Mouse (Mus musculus) heart, embryonic 11.5 days (tissue): ENCODE data around the gene Psma5. TPM values are rescaled to one million over a fixed set of nuclear protein-coding genes. Genes with fewer than 3 reads are reported as not detected.

Experiments
- ATAC-seq: fragments of 200-750 bp; cut with Nextera tagmentation; replicated peaks from 2 replicates; pipeline ENCODE4 v1.8.0; 2017; ENCODE audit warnings: moderate library complexity; ENCODE audit not compliant: insufficient number of reproducible peaks, low FRiP score, low TSS enrichment
- H3K27ac ChIP-seq: fragments of 300-500 bp; sonication (generic); 2 replicates; pipeline ENCODE4 v1.5.1; 2014; ENCODE audit warnings: mild to moderate bottlenecking, low read depth, low read length
- H3K27me3 ChIP-seq: fragments of 300-500 bp; sonication (generic); 2 replicates; pipeline ENCODE4 v1.6.1; 2014; ENCODE audit warnings: mild to moderate bottlenecking, low read length, mixed read lengths; ENCODE audit not compliant: control insufficient read depth, insufficient read depth
- H3K36me3 ChIP-seq: fragments of 300-500 bp; sonication (generic); 2 replicates; pipeline ENCODE4 v1.6.1; 2014; ENCODE audit warnings: mild to moderate bottlenecking, low read length, moderate library complexity, mixed read lengths; ENCODE audit not compliant: control insufficient read depth, insufficient read depth
- H3K4me1 ChIP-seq: fragments of 300-500 bp; sonication (generic); 2 replicates; pipeline ENCODE4 v1.6.1; 2014; ENCODE audit warnings: low read length; ENCODE audit not compliant: control insufficient read depth, insufficient read depth
- H3K4me2 ChIP-seq: fragments of 300-500 bp; sonication (generic); 2 replicates; pipeline ENCODE4 v1.6.1; 2014; ENCODE audit warnings: mild to moderate bottlenecking, moderate library complexity
- H3K4me3 ChIP-seq: fragments of 300-500 bp; sonication (generic); 2 replicates; pipeline ENCODE4 v1.5.1; 2014; ENCODE audit warnings: low read depth, low read length
- H3K9ac ChIP-seq: fragments of 300-500 bp; sonication (generic); 2 replicates; pipeline ENCODE4 v1.6.1; 2014; ENCODE audit warnings: mild to moderate bottlenecking, low read depth, low read length, moderate library complexity
- H3K9me3 ChIP-seq: fragments of 300-500 bp; sonication (generic); replicated peaks from 2 replicates; pipeline ENCODE4 v1.6.1; 2016; ENCODE audit warnings: low read length; ENCODE audit not compliant: control insufficient read depth
- WGBS: fragments of 180-500 bp; shearing (Covaris S2); extraction: QIAGEN DNeasy Blood & Tissue Kit; methylation state at CpG from one replicate; pipeline ENCODE4 v1.1.7; 2014; ENCODE audit not compliant: insufficient replicate concordance; 5-methylcytosine and 5-hydroxymethylcytosine counted together
- polyA plus RNA-seq: library from polyadenylated mRNA; unstranded; fragments of >200 nt; fragmentation: Nextera tagmentation; extraction: Ambion mirVana; gene quantifications from 2 replicates; pipeline ENCODE4 v1.2.1, GENCODE M21; 2014

The Psma5 gene
- polyA plus RNA-seq, 1 experiment from 2014 or later = 242 TPM

- no peak overlapping the region for H3K4me3 ChIP-seq
- H3K4me1 ChIP-seq = peaks cover 13% of the 10 kb centered on the region
- H3K36me3 ChIP-seq = 0 out of 2 replicates have a peak, but pooled peaks cover 2% of the 10 kb centered on the region
- H3K27ac ChIP-seq = no peak overlapping the region
- no peaks in the 10 kb centered on the region for H3K27me3 ChIP-seq
- H3K4me2 ChIP-seq = no peak overlapping the region
- H3K9me3 ChIP-seq = no peaks in the 10 kb centered on the region
- no peak for ATAC-seq
- H3K9ac ChIP-seq = no peak overlapping the region
Observed at GRCm38 (mm10) chr3:108310921-108311341, 54.2 kb downstream of the Psma5 start.

GRCm38 (mm10) chr3:108311688-108312087, 55.0 kb downstream of the Psma5 start:
- Histone ChIP-seq H3K36me3 (0 out of 2 replicates have a peak, but pooled peaks cover 2% of the 10 kb centered on the region), H3K4me3 (no peak overlapping the region), H3K4me1 (peaks cover 6% of the 10 kb centered on the region; the same call in 1 of the 2 replicates), H3K27me3 (no peaks in the 10 kb centered on the region), H3K4me2 (no peak overlapping the region), H3K9ac (no peak overlapping the region), H3K27ac (no peak overlapping the region), H3K9me3 (no peaks in the 10 kb centered on the region)
- 67% methylated on average over 4 of the region's 4 CpGs for WGBS
- no peak for ATAC-seq

GRCm38 (mm10) chr3:108312414-108312813, 55.7 kb downstream of the Psma5 start:
- Histone ChIP-seq H3K36me3 (0 out of 2 replicates have a peak, but pooled peaks cover 2% of the 10 kb centered on the region), H3K9ac (no peak overlapping the region), H3K4me1 (peaks cover 6% of the 10 kb centered on the region; the same call in 1 of the 2 replicates), H3K4me2 (no peak overlapping the region), H3K27me3 (no peaks in the 10 kb centered on the region), H3K27ac (no peak overlapping the region), H3K4me3 (no peak overlapping the region), H3K9me3 (no peaks in the 10 kb centered on the region)
- no peak for ATAC-seq

- 82% methylated on average over 4 of the region's 4 CpGs for WGBS
- Histone ChIP-seq H3K4me1 (peaks cover under 1% of the 10 kb centered on the region; the same call in 1 of the 2 replicates), H3K36me3 (0 out of 2 replicates have a peak, but pooled peaks cover 2% of the 10 kb centered on the region), H3K4me3 (no peak overlapping the region), H3K9ac (no peak overlapping the region), H3K27ac (no peak overlapping the region), H3K9me3 (no peaks in the 10 kb centered on the region), H3K27me3 (no peaks in the 10 kb centered on the region), H3K4me2 (no peak overlapping the region)
- ATAC-seq = no peak
Observed at GRCm38 (mm10) chr3:108313138-108313537, 56.4 kb downstream of the Psma5 start.

- Histone ChIP-seq H3K27ac (no peak overlapping the region), H3K36me3 (0 out of 2 replicates have a peak, but pooled peaks cover 2% of the 10 kb centered on the region), H3K4me3 (no peak overlapping the region), H3K9me3 (no peaks in the 10 kb centered on the region), H3K27me3 (no peaks in the 10 kb centered on the region), H3K4me2 (no peak overlapping the region), H3K9ac (no peak overlapping the region), H3K4me1 (peaks cover 3% of the 10 kb centered on the region; the same call in 1 of the 2 replicates)
- ATAC-seq = no peak
- WGBS = 72% methylated on average over 8 of the region's 8 CpGs
Observed at GRCm38 (mm10) chr3:108314038-108314675, 57.4 kb downstream of the Psma5 start.

- H3K9ac ChIP-seq = no peak overlapping the region
- 61% methylated on average over 2 of the region's 2 CpGs for WGBS
- no peak overlapping the region for H3K27ac ChIP-seq
- H3K4me2 ChIP-seq = no peak overlapping the region
- no peak for ATAC-seq
- H3K36me3 ChIP-seq = no peaks in the 10 kb centered on the region
- peaks cover 7% of the 10 kb centered on the region for H3K4me1 ChIP-seq
- no peaks in the 10 kb centered on the region for H3K9me3 ChIP-seq
- H3K4me3 ChIP-seq = no peak overlapping the region
- H3K27me3 ChIP-seq = no peaks in the 10 kb centered on the region
Observed at GRCm38 (mm10) chr3:108318517-108318916, 61.8 kb downstream of the Psma5 start.

- H3K9ac ChIP-seq = no peak overlapping the region
- no peak for ATAC-seq
- H3K4me2 ChIP-seq = no peak overlapping the region
- no peak overlapping the region for H3K4me3 ChIP-seq
- H3K27ac ChIP-seq = no peak overlapping the region
- no peaks in the 10 kb centered on the region for H3K9me3 ChIP-seq
- H3K27me3 ChIP-seq = no peaks in the 10 kb centered on the region
- peaks cover 4% of the 10 kb centered on the region; the same call in 1 of the 2 replicates for H3K36me3 ChIP-seq
- 58% methylated on average over 4 of the region's 4 CpGs for WGBS
- H3K4me1 ChIP-seq = peaks cover 14% of the 10 kb centered on the region
Observed at GRCm38 (mm10) chr3:108321671-108322070, 64.9 kb downstream of the Psma5 start.

GRCm38 (mm10) chr3:108322136-108322535, 65.4 kb downstream of the Psma5 start:
- Histone ChIP-seq H3K36me3 (peaks cover 4% of the 10 kb centered on the region; the same call in 1 of the 2 replicates), H3K27ac (no peak overlapping the region), H3K4me2 (no peak overlapping the region), H3K9me3 (no peaks in the 10 kb centered on the region), H3K9ac (no peak overlapping the region), H3K4me1 (peaks cover 14% of the 10 kb centered on the region), H3K27me3 (no peaks in the 10 kb centered on the region), H3K4me3 (no peak overlapping the region)
- 75% methylated on average over 4 of the region's 4 CpGs for WGBS
- ATAC-seq = no peak

- Histone ChIP-seq H3K4me2 (no peak overlapping the region), H3K9ac (no peak overlapping the region), H3K36me3 (peaks cover 4% of the 10 kb centered on the region; the same call in 1 of the 2 replicates), H3K27me3 (no peaks in the 10 kb centered on the region), H3K4me1 (peaks cover 14% of the 10 kb centered on the region), H3K4me3 (no peak overlapping the region), H3K27ac (no peak overlapping the region), H3K9me3 (no peaks in the 10 kb centered on the region)
- no peak for ATAC-seq
- 86% methylated on average over 3 of the region's 3 CpGs for WGBS
Observed at GRCm38 (mm10) chr3:108322962-108323361, 66.2 kb downstream of the Psma5 start.
